Mouse (Mus musculus): Measurements from ENCODE around the gene Gm10681.

GRCm38 (mm10) chr3:98629633-98630032 is 41.0 kb upstream of the Gm10681 start:
- no peak for TF ChIP-seq POLR2A (IDR thresholded peaks at IDR 0.05; ENCODE audit: borderline replicate concordance, extremely low read depth, insufficient read depth, insufficient read length, poor library complexity, severe bottlenecking)
- no peak for TF ChIP-seq CTCF (IDR thresholded peaks at IDR 0.05; ENCODE audit: borderline replicate concordance, extremely low read depth, insufficient read depth, insufficient read length)
